ENCODE assay signal across 8 mouse cellular contexts in genomic region chr7:16947349-16947895, GRCm38 (mm10). TPM values are rescaled to one million over a fixed set of nuclear protein-coding genes. Genes with fewer than 3 reads are reported as not detected.
DNase-seq lines count a peak whose midpoint lies in the region.

No protein-coding gene starts in this region.

- H3K4me3 ChIP-seq in embryonic facial prominence, embryonic 10.5 days, result peak overlapping the region; percentile 68
- H3K4me3 ChIP-seq in midbrain, embryonic 10.5 days, result peak overlapping the region; percentile 69

- H3K9me3 ChIP-seq in embryonic facial prominence, embryonic 10.5 days, result no peaks in the 10 kb centered on the region
- no peaks in the 10 kb centered on the region for H3K9me3 ChIP-seq in midbrain, embryonic 10.5 days (replicated peaks)

- intact Hi-C loops in heart, postnatal 10 days (cut with DNase I), result no loop called here

- peaks cover 64% of the 10 kb centered on the region for H3K27me3 ChIP-seq in embryonic facial prominence, embryonic 10.5 days (replicated peaks; ENCODE audit: low read depth, poor library complexity, severe bottlenecking)
- H3K27me3 ChIP-seq in midbrain, embryonic 10.5 days (ENCODE audit: low read depth, poor library complexity, severe bottlenecking), result peaks cover 84% of the 10 kb centered on the region

- H3K4me1 ChIP-seq in embryonic facial prominence, embryonic 10.5 days, result peaks cover 62% of the 10 kb centered on the region
- H3K4me1 ChIP-seq in midbrain, embryonic 10.5 days, result peaks cover 74% of the 10 kb centered on the region

- DNase-seq in kidney, postnatal 10 days, result peak; percentile 50
- no peak for DNase-seq in kidney, adult 18-20 months
- no peak for DNase-seq in embryonic facial prominence, embryonic 10.5 days (ENCODE audit: low spot score)
- peak; percentile 35 to 38 for DNase-seq in heart, postnatal 10 days
- no peak for DNase-seq in midbrain, embryonic 10.5 days (ENCODE audit: low spot score)
- no peak for DNase-seq in ovary, postnatal 14 days (ENCODE audit: low spot score)
- DNase-seq in c-Kit-positive CD71-positive TER-119-positive erythroid progenitor cells, embryonic 14.5 days (ENCODE audit: low spot score), result no peak
- DNase-seq in T-cell, adult 2 months (ENCODE audit: low spot score), result no peak

- no peaks in the 10 kb centered on the region for H3K36me3 ChIP-seq in embryonic facial prominence, embryonic 10.5 days (replicated peaks)
- H3K36me3 ChIP-seq in midbrain, embryonic 10.5 days, result no peaks in the 10 kb centered on the region

- 14% methylated on average over 21 of the region's 22 CpGs for WGBS in embryonic facial prominence, embryonic 10.5 days
- WGBS in midbrain, embryonic 10.5 days, result 16% methylated on average over 22 of the region's 22 CpGs

- H3K27ac ChIP-seq in embryonic facial prominence, embryonic 10.5 days (replicated peaks), result no peak overlapping the region
- H3K27ac ChIP-seq in midbrain, embryonic 10.5 days (replicated peaks), result peak overlapping the region; percentile 59; the same call in 1 of the 2 replicates

RNA-seq across cellular contexts. Expression of gene Pnmal2, which starts 2.9 kb away (rescaled TPM):
- polyA plus RNA-seq in embryonic facial prominence, embryonic 10.5 days (2016; fragmentation: Nextera tagmentation; extraction: Ambion mirVana), result 2.9 and 4.6 TPM in 2 replicates
- total RNA-seq in heart, postnatal 10 days (2021), result 1 to 10 TPM; 5.0 to 5.2 TPM
- 4.1 and 11.7 TPM in 2 replicates for polyA plus RNA-seq in midbrain, embryonic 10.5 days (2016; fragmentation: Nextera tagmentation; extraction: Ambion mirVana)

RNA-seq across cellular contexts. Expression of gene Pnmal1, which starts 12.1 kb away (rescaled TPM):
- 3.4 and 4.0 TPM in 2 replicates for polyA plus RNA-seq in embryonic facial prominence, embryonic 10.5 days (2016; fragmentation: Nextera tagmentation; extraction: Ambion mirVana)
- total RNA-seq in heart, postnatal 10 days (2021), result not detected
- 9.8 and 17.4 TPM in 2 replicates for polyA plus RNA-seq in midbrain, embryonic 10.5 days (2016; fragmentation: Nextera tagmentation; extraction: Ambion mirVana)

RNA-seq across cellular contexts. Expression of gene Calm3, which starts 23.5 kb away (rescaled TPM):
- polyA plus RNA-seq in embryonic facial prominence, embryonic 10.5 days (2016; fragmentation: Nextera tagmentation; extraction: Ambion mirVana), result 121 and 126 TPM in 2 replicates
- 100 to 1,000 TPM; 252 to 262 TPM for total RNA-seq in heart, postnatal 10 days (2021)
- polyA plus RNA-seq in midbrain, embryonic 10.5 days (2016; fragmentation: Nextera tagmentation; extraction: Ambion mirVana), result 174 and 180 TPM in 2 replicates

RNA-seq across cellular contexts. Expression of gene Gm42372, which starts 35.5 kb away (rescaled TPM):
- 0.59 and 0.86 TPM in 2 replicates for polyA plus RNA-seq in embryonic facial prominence, embryonic 10.5 days (2016; fragmentation: Nextera tagmentation; extraction: Ambion mirVana)
- under 1 TPM in 1 of 2 experiments, not detected in 1; 0.10 TPM for total RNA-seq in heart, postnatal 10 days (2021)
- 1.3 TPM in 2 replicates for polyA plus RNA-seq in midbrain, embryonic 10.5 days (2016; fragmentation: Nextera tagmentation; extraction: Ambion mirVana)

RNA-seq across cellular contexts. Expression of gene Ptgir, which starts 41.1 kb away (rescaled TPM):
- 0.52 and 0.64 TPM in 2 replicates for polyA plus RNA-seq in embryonic facial prominence, embryonic 10.5 days (2016; fragmentation: Nextera tagmentation; extraction: Ambion mirVana)
- total RNA-seq in heart, postnatal 10 days (2021), result 1 to 10 TPM; 2.6 to 2.8 TPM
- polyA plus RNA-seq in midbrain, embryonic 10.5 days (2016; fragmentation: Nextera tagmentation; extraction: Ambion mirVana), result 0.17 and 0.56 TPM in 2 replicates

Comparison
In these comparisons a context has a peak if more than half of its experiments do, and no peak if none do; other contexts are left out.
1. DNase-seq: peak in kidney, postnatal 10 days (single experiment) and heart, postnatal 10 days (2 of 2); none in kidney, adult 18-20 months (single experiment), embryonic facial prominence, embryonic 10.5 days (single experiment), midbrain, embryonic 10.5 days (single experiment), ovary, postnatal 14 days (single experiment), c-Kit-positive CD71-positive TER-119-positive erythroid progenitor cells, embryonic 14.5 days (single experiment) and T-cell, adult 2 months (single experiment).